Mouse (Mus musculus) lung, postnatal 0 days (tissue): ENCODE results near the gene Nckap5.

Source experiments
- CTCF ChIP-seq: IDR thresholded peaks from 2 replicates; pipeline ENCODE4 v1.5.1; 2016; ENCODE audit warnings: antibody characterized with exemption, mild to moderate bottlenecking
- EP300 ChIP-seq: IDR thresholded peaks from 2 replicates; pipeline ENCODE4 v1.6.1; 2016; ENCODE audit warnings: antibody characterized with exemption, mild to moderate bottlenecking, control low read depth

DNA sequence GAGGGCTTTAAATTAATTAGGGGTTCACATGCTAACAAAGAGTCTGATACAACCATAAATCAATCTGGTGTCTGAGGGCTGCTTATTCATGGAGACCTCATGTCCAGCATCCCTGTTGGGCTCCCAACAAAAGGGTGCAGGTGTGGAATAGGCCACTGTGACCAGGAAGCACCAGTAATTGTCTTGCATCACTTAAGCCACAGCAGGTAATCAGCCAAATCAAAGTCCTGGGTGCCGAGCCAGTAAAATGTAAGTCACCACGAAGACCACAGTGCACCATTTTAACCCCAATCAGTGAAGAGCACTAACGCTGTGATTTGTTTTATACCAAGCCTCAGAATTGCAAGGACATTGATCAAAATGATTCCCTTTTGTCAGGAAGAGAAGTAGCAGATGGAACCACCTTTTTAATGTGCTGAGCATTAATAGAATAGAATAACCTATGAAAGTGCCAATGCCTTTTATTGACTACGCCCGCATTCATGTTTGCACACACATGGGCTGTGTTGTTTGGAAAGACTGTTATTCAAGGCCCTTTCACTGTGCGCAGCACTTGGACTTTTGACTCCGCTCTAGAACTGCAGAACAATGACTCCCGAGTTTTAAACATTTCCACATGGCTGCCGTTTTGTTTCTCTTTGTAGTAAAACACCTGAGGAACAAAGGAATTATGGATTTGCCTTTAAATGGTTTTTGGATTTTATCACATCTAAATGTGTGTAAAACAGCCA, 393.5 kb downstream of the Nckap5 start:
- no peak for TF ChIP-seq CTCF
- TF ChIP-seq EP300: no peak
